Mouse (Mus musculus) CH12.LX (cell line): ENCODE results near the gene Aurkb. TPM values are rescaled to one million over a fixed set of nuclear protein-coding genes. Genes with fewer than 3 reads are reported as not detected.
A peak's percentile ranks its signal among the peaks of the same experiment; 100 is the strongest.

Experiments used
- DNase-seq: peaks from one replicate; pipeline ENCODE4 v3.0.0-alpha.2; 2013; ENCODE audit errors: extremely low read depth
- H3K27ac ChIP-seq: 2 replicates; pipeline ENCODE4 v1.5.1; 2012; ENCODE audit warnings: low read depth, mild to moderate bottlenecking, control low read depth, moderate library complexity; ENCODE audit not compliant: insufficient read depth
- H3K27me3 ChIP-seq: replicated peaks from 2 replicates; pipeline ENCODE3; 2012; ENCODE audit warnings: inconsistent platforms
- H3K36me3 ChIP-seq, 2 experiments: replicated peaks in 1 of 2; 2 replicates each; pipeline versions ENCODE3 to v1.6.1; 2012; ENCODE audit warnings: inconsistent platforms in 1 of 2, low read length in 1 of 2, mild to moderate bottlenecking in 1 of 2, mixed read lengths in 1 of 2, moderate library complexity in 1 of 2; ENCODE audit not compliant: control insufficient read depth in 1 of 2, insufficient read depth in 1 of 2
- H3K4me1 ChIP-seq, 2 experiments: 2 replicates each; pipeline ENCODE4 v1.6.1; 2012; ENCODE audit warnings: inconsistent platforms in 1 of 2, moderate library complexity in 1 of 2; ENCODE audit not compliant: insufficient read depth in 2 of 2, control insufficient read depth in 1 of 2
- H3K4me2 ChIP-seq: 2 replicates; pipeline ENCODE4 v1.6.1; 2012; ENCODE audit warnings: low read depth, mild to moderate bottlenecking, control low read depth; ENCODE audit not compliant: poor library complexity, insufficient read depth, severe bottlenecking
- H3K4me3 ChIP-seq, 3 experiments: fragments of 150-350 bp in 1 of 3; sonication (generic) in 1 of 3; replicated peaks in 1 of 3; 2 replicates each; pipeline versions ENCODE3 to v1.5.1; 2011 to 2012; ENCODE audit warnings: low read depth in 2 of 3, low read length in 2 of 3, mild to moderate bottlenecking in 2 of 3, moderate library complexity in 2 of 3, control low read depth in 1 of 3, improper control_type of control experiment in 1 of 3, inconsistent platforms in 1 of 3, mixed read lengths in 1 of 3; ENCODE audit not compliant: poor library complexity in 1 of 3
- H3K79me2 ChIP-seq: replicated peaks from 2 replicates; pipeline ENCODE4 v1.6.1; 2012; ENCODE audit warnings: mild to moderate bottlenecking, moderate library complexity; ENCODE audit not compliant: control insufficient read depth, poor library complexity, insufficient read depth, severe bottlenecking; ENCODE audit errors: extremely low read depth
- H3K9ac ChIP-seq: 2 replicates; pipeline ENCODE4 v1.6.1; 2012; ENCODE audit warnings: low read depth, mild to moderate bottlenecking, control low read depth, moderate library complexity; ENCODE audit not compliant: insufficient read depth
- H3K9me3 ChIP-seq: replicated peaks from 2 replicates; pipeline ENCODE3; 2012; ENCODE audit warnings: low read length, inconsistent platforms, mixed read lengths
- CTCF ChIP-seq, 2 experiments: IDR thresholded peaks in 1 of 2; conservative IDR thresholded peaks in 1 of 2; 2 replicates each; pipeline ENCODE4 v1.5.1; 2011 to 2012; ENCODE audit warnings: low read depth in 2 of 2, low read length in 2 of 2, improper control_type of control experiment in 1 of 2, inconsistent platforms in 1 of 2, mild to moderate bottlenecking in 1 of 2, moderate library complexity in 1 of 2
- ETS1 ChIP-seq: conservative IDR thresholded peaks from 2 replicates; pipeline ENCODE4 v1.6.1; 2012; ENCODE audit warnings: low read depth, mild to moderate bottlenecking, inconsistent platforms, low read length, improper control_type of control experiment, moderate library complexity
- GABPA ChIP-seq: IDR thresholded peaks from 2 replicates; pipeline ENCODE4 v1.6.1; 2012; ENCODE audit warnings: low read depth, low read length, improper control_type of control experiment, inconsistent platforms; ENCODE audit not compliant: insufficient replicate concordance
- HCFC1 ChIP-seq: IDR thresholded peaks from 2 replicates; pipeline ENCODE4 v1.6.1; 2012; ENCODE audit warnings: low read depth, mild to moderate bottlenecking, inconsistent platforms, low read length, improper control_type of control experiment
- IRF4 ChIP-seq: IDR thresholded peaks from 2 replicates; pipeline ENCODE4 v1.6.1; 2014; ENCODE audit warnings: low read depth, mild to moderate bottlenecking, inconsistent platforms, low read length, improper control_type of control experiment
- KAT2A ChIP-seq: IDR thresholded peaks from 2 replicates; pipeline ENCODE4 v1.6.1; 2012; ENCODE audit warnings: low read length, improper control_type of control experiment, inconsistent platforms; ENCODE audit not compliant: insufficient replicate concordance
- MAFK ChIP-seq: IDR thresholded peaks from 2 replicates; pipeline ENCODE4 v1.6.1; 2011; ENCODE audit warnings: low read length, improper control_type of control experiment; ENCODE audit not compliant: insufficient replicate concordance
- PAX5 ChIP-seq: IDR thresholded peaks from 2 replicates; pipeline ENCODE4 v1.6.1; 2012; ENCODE audit warnings: low read length, inconsistent platforms, mixed read lengths
- RAD21 ChIP-seq: IDR thresholded peaks from 2 replicates; pipeline ENCODE4 v1.6.1; 2011; ENCODE audit warnings: low read depth, mild to moderate bottlenecking, low read length, improper control_type of control experiment, moderate library complexity
- SIN3A ChIP-seq: IDR thresholded peaks from 2 replicates; pipeline ENCODE4 v1.6.1; 2012; ENCODE audit warnings: low read length, improper control_type of control experiment, inconsistent platforms
- UBTF ChIP-seq: IDR thresholded peaks from 2 replicates; pipeline ENCODE4 v1.6.1; 2012; ENCODE audit warnings: low read depth, mild to moderate bottlenecking, inconsistent platforms, low read length, improper control_type of control experiment, moderate library complexity
- ZKSCAN1 ChIP-seq: IDR thresholded peaks from 2 replicates; pipeline ENCODE4 v1.6.1; 2012; ENCODE audit warnings: low read depth, inconsistent platforms, low read length, improper control_type of control experiment, borderline replicate concordance
- dilution Hi-C: fragments of 300-500 bp; cut with MboI; formaldehyde crosslinking; loops from 2 replicates; pipeline ENCODE4 v1.14.3; 2020; ENCODE audit warnings: low sequenced_read_pairs; ENCODE audit not compliant: extremely low pct_unique_long_range_greater_than_20kb, extremely low pct_ligation_motif_present
- in situ Hi-C: fragments of 300-500 bp; cut with MboI; formaldehyde crosslinking; loops from 3 replicates; pipeline ENCODE4 v1.14.3; 2019; ENCODE audit warnings: low sequenced_read_pairs, low pct_ligation_motif_present, low pct_unique_long_range_greater_than_20kb, mixed read lengths
- polyA plus RNA-seq: library from polyadenylated mRNA; unstranded; fragments of >175 nt; gene quantifications from 2 replicates; pipeline ENCODE4 v1.2.1, GENCODE M21; 2012; ENCODE audit warnings: low read depth; ENCODE audit not compliant: insufficient read length
- total RNA-seq, 2 experiments: library from RNA; depleted of rRNA; stranded (reverse); fragments of 300-350 nt in 1 of 2; fragments of >200 nt in 1 of 2; gene quantifications; 2 replicates each; pipeline ENCODE4 v1.2.3; 2012 to 2014

Aurkb gene
- total and polyA plus RNA-seq, 3 experiments = 170 to 200 (median 190) TPM

GRCm38 (mm10) chr11:69081613-69082012, 36.2 kb downstream of the Aurkb start:
- H3K9ac ChIP-seq = no peak overlapping the region
- no peak overlapping the region for H3K4me2 ChIP-seq
- peaks cover 16 to 36% of the 10 kb centered on the region in 2 experiments for H3K4me1 ChIP-seq
- no peak overlapping the region for H3K27ac ChIP-seq
- peaks cover 23% of the 10 kb centered on the region for H3K27me3 ChIP-seq
- TF ChIP-seq RAD21 (no peak), UBTF (no peak), CTCF (conservative IDR thresholded peaks at IDR 0.05 in 1 of 2, IDR thresholded peaks at IDR 0.05 in 1 of 2; ENCODE audit: low read depth in 2 of 2, low read length in 2 of 2) (no peak), SIN3A (0 out of 2 replicates have a peak, but pooled peaks have one; percentile 31), IRF4 (peak; percentile 11; the same call in 1 of the 2 replicates), GABPA (no peak)
- H3K4me3 ChIP-seq = no peak overlapping the region
- no peak for DNase-seq
- peaks cover 4% of the 10 kb centered on the region for H3K9me3 ChIP-seq
- in situ Hi-C loops = loop anchor here (25.0 kb wide), 1 partner anchor 931 kb away; the partner anchor contains the start of genes Acadvl, Dlg4 and Dvl2
- dilution Hi-C loops = no loop called here
- H3K79me2 ChIP-seq = no peaks in the 10 kb centered on the region
- H3K36me3 ChIP-seq = no peaks in the 10 kb centered on the region

GRCm38 (mm10) chr11:69085608-69086007, 40.2 kb downstream of the Aurkb start:
- no peak overlapping the region for H3K9ac ChIP-seq
- TF ChIP-seq KAT2A (no peak), HCFC1 (no peak), ETS1 (no peak), MAFK (no peak), PAX5 (no peak), ZKSCAN1 (no peak)
- TF ChIP-seq, all 38 proteins: peak for 0
- peaks cover 11 to 13% of the 10 kb centered on the region in 2 experiments for H3K36me3 ChIP-seq
- in situ Hi-C loops = loop anchor here (25.0 kb wide), 1 partner anchor 927 kb away; the partner anchor contains the start of genes Acadvl, Dlg4 and Dvl2
- H3K4me1 ChIP-seq = peaks cover 19 to 34% of the 10 kb centered on the region in 2 experiments
- no peak overlapping the region for H3K4me2 ChIP-seq
- dilution Hi-C loops = no loop called here
- H3K9me3 ChIP-seq = peaks cover 4% of the 10 kb centered on the region
- H3K27me3 ChIP-seq = peaks cover 33% of the 10 kb centered on the region
- no peak overlapping the region for H3K4me3 ChIP-seq
- H3K27ac ChIP-seq = no peak overlapping the region
- DNase-seq = no peak
- H3K79me2 ChIP-seq = peaks cover 21% of the 10 kb centered on the region

- H3K4me2 ChIP-seq = no peak overlapping the region
- dilution Hi-C loops (no loop called here), in situ Hi-C loops (loop anchor here (25.0 kb wide), 1 partner anchor 926 kb away; the partner anchor contains the start of genes Acadvl, Dlg4 and Dvl2)
- no peak for TF ChIP-seq GABPA
- peaks cover 19 to 39% of the 10 kb centered on the region in 2 experiments for H3K4me1 ChIP-seq
- peaks cover 29% of the 10 kb centered on the region for H3K79me2 ChIP-seq
- no peak overlapping the region for H3K27ac ChIP-seq
- peaks cover 13 to 21% of the 10 kb centered on the region in 2 experiments for H3K36me3 ChIP-seq
- H3K4me3 ChIP-seq = no peak overlapping the region
- H3K9me3 ChIP-seq = peaks cover 4% of the 10 kb centered on the region
- no peak overlapping the region for H3K9ac ChIP-seq
- DNase-seq = no peak
- H3K27me3 ChIP-seq = peaks cover 33% of the 10 kb centered on the region
These were observed 40.9 kb downstream of the Aurkb start for GRCm38 (mm10) chr11:69086390-69086789.
